Mouse (Mus musculus) lung, adult 2 months (tissue): ENCODE measurements around the gene Atp8a2.

ENCODE experiments used
- CTCF ChIP-seq: fragments of 200-500 bp; IDR thresholded peaks from 2 replicates; pipeline ENCODE4 v1.5.1; 2011; ENCODE audit warnings: mild to moderate bottlenecking, low read length, control low read depth; ENCODE audit not compliant: insufficient read depth
- POLR2A ChIP-seq: fragments of 200-500 bp; IDR thresholded peaks from 2 replicates; pipeline ENCODE4 v1.6.1; 2011; ENCODE audit warnings: low read depth, mild to moderate bottlenecking, control low read depth, low read length, borderline replicate concordance; ENCODE audit errors: extremely low read depth

DNA sequence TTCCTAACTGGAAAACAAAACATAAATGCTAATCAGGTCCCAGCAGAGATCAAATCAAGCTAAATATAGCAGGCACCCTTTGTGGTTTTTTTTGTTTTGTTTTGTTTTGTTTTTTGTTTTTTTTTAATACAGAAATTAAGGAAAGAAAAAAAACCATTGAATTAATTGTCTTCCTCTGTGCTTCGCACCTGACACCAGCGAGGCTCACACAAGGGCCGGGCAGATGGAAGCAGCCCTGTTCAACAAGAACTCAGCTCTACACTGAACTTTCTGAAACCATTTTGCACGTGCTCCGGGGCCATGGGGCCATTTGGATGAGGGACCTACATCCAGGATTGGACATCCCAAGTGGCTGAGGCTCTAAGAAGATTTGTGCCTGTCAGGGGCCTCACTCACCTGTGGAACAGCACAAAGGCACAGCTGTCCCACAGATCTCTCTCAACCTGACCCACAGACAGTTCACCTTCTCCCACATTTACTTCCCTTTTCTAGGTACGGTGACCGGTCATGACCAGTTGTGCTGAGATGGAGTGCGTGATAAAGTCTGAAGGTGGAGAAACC, 459.2 kb downstream of the Atp8a2 start:
- TF ChIP-seq POLR2A, result no peak
- no peak for TF ChIP-seq CTCF
